Comparison of ENCODE assay signal across 8 mouse cellular contexts in the genomic region with DNA sequence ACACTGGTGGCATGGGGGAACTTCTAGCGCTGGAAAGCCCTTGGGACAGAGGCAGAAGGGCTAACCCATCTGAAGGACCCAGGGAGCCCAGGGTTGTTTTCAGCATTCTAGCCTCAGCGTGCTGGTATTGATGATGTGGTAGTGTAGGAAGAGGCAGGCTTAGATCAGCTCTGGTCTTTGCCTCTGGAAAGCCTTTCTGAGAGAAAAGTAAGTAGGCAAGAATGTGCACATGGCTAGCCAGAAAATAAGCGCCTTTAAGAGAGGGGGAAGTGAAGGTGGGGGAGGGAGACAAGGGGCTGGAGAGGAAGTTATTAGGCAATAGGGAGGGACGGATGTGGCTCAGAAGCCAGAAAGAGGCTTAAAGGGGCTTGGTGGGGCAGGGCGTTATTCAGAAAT. TPM values are rescaled to one million over a fixed set of nuclear protein-coding genes. Genes with fewer than 3 reads are reported as not detected.
DNase-seq lines count a peak whose midpoint lies in the region; ATAC-seq and TF ChIP-seq lines count a peak whose summit lies in the region.

No protein-coding gene starts in this region.

- DNase-seq in thymus, postnatal 0 days (ENCODE audit: low spot score) = peak; percentile 36
- no peak for DNase-seq in thymus, postnatal 10 days (ENCODE audit: low spot score in 2 of 2)
- DNase-seq in hindbrain, embryonic 14.5 days (ENCODE audit: low spot score) = no peak
- peak; percentile 31 for DNase-seq in lung, adult 2 months
- no peak for DNase-seq in layer of hippocampus, adult 9-11 months
- no peak for DNase-seq in urinary bladder, postnatal 10 days (ENCODE audit: low spot score)

- H3K4me1 ChIP-seq in erythroblast, embryonic 14.5 days (ENCODE audit: control insufficient read depth) = peaks cover 43% of the 10 kb centered on the region
- peaks cover 6% of the 10 kb centered on the region for H3K4me1 ChIP-seq in hindbrain, embryonic 14.5 days (replicated peaks; ENCODE audit: control insufficient read depth, insufficient read depth, low read length)
- peaks cover 3% of the 10 kb centered on the region; the same call in 1 of the 2 replicates for H3K4me1 ChIP-seq in lung, adult 2 months (ENCODE audit: control insufficient read depth, insufficient read depth, low read length)

- H3K4me3 ChIP-seq in erythroblast, embryonic 14.5 days (replicated peaks) = peak overlapping the region; percentile 80
- peak overlapping the region; percentile 28 for H3K4me3 ChIP-seq in hindbrain, embryonic 14.5 days (replicated peaks; ENCODE audit: low read length)
- H3K4me3 ChIP-seq in lung, adult 2 months (replicated peaks; ENCODE audit: extremely low read depth, low read depth, low read length) = peak overlapping the region; percentile 57

- peaks cover 42% of the 10 kb centered on the region for H3K36me3 ChIP-seq in erythroblast, embryonic 14.5 days (ENCODE audit: control insufficient read depth)
- peaks cover 4% of the 10 kb centered on the region for H3K36me3 ChIP-seq in hindbrain, embryonic 14.5 days (replicated peaks; ENCODE audit: control insufficient read depth, insufficient read depth)

- peak overlapping the region; percentile 51 for H3K4me2 ChIP-seq in hindbrain, embryonic 14.5 days (replicated peaks)

- peak overlapping the region; percentile 48 for H3K9ac ChIP-seq in hindbrain, embryonic 14.5 days

- no peaks in the 10 kb centered on the region for H3K9me3 ChIP-seq in erythroblast, embryonic 14.5 days (ENCODE audit: control insufficient read depth, low read length)
- H3K9me3 ChIP-seq in hindbrain, embryonic 14.5 days (ENCODE audit: control insufficient read depth, low read length) = no peaks in the 10 kb centered on the region

- H3K27ac ChIP-seq in hindbrain, embryonic 14.5 days = no peak overlapping the region

- no peak for TF ChIP-seq CTCF in lung, adult 2 months (IDR thresholded peaks at IDR 0.05; ENCODE audit: insufficient read depth, low read length)

- 31% methylated on average over 5 of the region's 5 CpGs for WGBS in hindbrain, embryonic 14.5 days
- 3% methylated on average over 5 of the region's 5 CpGs for WGBS in lung, adult 2 months

- ATAC-seq in hindbrain, embryonic 14.5 days (ENCODE audit: low FRiP score) = no peak
- ATAC-seq in neutrophil, adult 5-6 weeks (ENCODE audit: extremely low read depth, insufficient number of reproducible peaks, low FRiP score, poor library complexity, severe bottlenecking) = peak; percentile 54; the same call in 1 of the 2 replicates

- H3K27me3 ChIP-seq in erythroblast, embryonic 14.5 days (ENCODE audit: control insufficient read depth) = peaks cover 2% of the 10 kb centered on the region
- no peaks in the 10 kb centered on the region for H3K27me3 ChIP-seq in hindbrain, embryonic 14.5 days (ENCODE audit: control insufficient read depth, insufficient read depth, low read length)

- TF ChIP-seq POLR2A in lung, adult 2 months (IDR thresholded peaks at IDR 0.05; ENCODE audit: borderline replicate concordance, extremely low read depth, low read depth, low read length) = no peak

RNA-seq across cellular contexts. Expression of a gene that starts 25.8 kb away (rescaled TPM):
- 0.12 TPM in 1 of 2 replicates, not detected in the other for polyA plus RNA-seq in thymus, postnatal 0 days (2015; fragmentation: Nextera tagmentation; extraction: Ambion mirVana)
- not detected in 2 replicates for polyA plus RNA-seq in erythroblast, embryonic 14.5 days (2012)
- polyA plus RNA-seq in hindbrain, embryonic 14.5 days (2014; fragmentation: Nextera tagmentation; extraction: Ambion mirVana) = not detected in 2 replicates
- not detected in 2 replicates for polyA plus RNA-seq in lung, adult 2 months (2012; rRNA removed)
- total RNA-seq in neutrophil, adult 5-6 weeks (2017) = not detected in 2 replicates

RNA-seq across cellular contexts. Expression of a gene that starts 28.5 kb away (rescaled TPM):
- 32.3 and 35.0 TPM in 2 replicates for polyA plus RNA-seq in thymus, postnatal 0 days (2015; fragmentation: Nextera tagmentation; extraction: Ambion mirVana)
- 0.54 and 0.64 TPM in 2 replicates for polyA plus RNA-seq in erythroblast, embryonic 14.5 days (2012)
- polyA plus RNA-seq in hindbrain, embryonic 14.5 days (2014; fragmentation: Nextera tagmentation; extraction: Ambion mirVana) = 7.1 and 7.5 TPM in 2 replicates
- polyA plus RNA-seq in lung, adult 2 months (2012; rRNA removed) = 1.4 and 2.8 TPM in 2 replicates
- total RNA-seq in neutrophil, adult 5-6 weeks (2017) = 326 and 339 TPM in 2 replicates

RNA-seq across cellular contexts. Expression of a gene that starts 59.1 kb away (rescaled TPM):
- polyA plus RNA-seq in thymus, postnatal 0 days (2015; fragmentation: Nextera tagmentation; extraction: Ambion mirVana) = 0.07 and 0.17 TPM in 2 replicates
- polyA plus RNA-seq in erythroblast, embryonic 14.5 days (2012) = not detected in 2 replicates
- polyA plus RNA-seq in hindbrain, embryonic 14.5 days (2014; fragmentation: Nextera tagmentation; extraction: Ambion mirVana) = not detected in 2 replicates
- polyA plus RNA-seq in lung, adult 2 months (2012; rRNA removed) = not detected in 2 replicates
- not detected in 2 replicates for total RNA-seq in neutrophil, adult 5-6 weeks (2017)

Comparison
In these comparisons a context has a peak if more than half of its experiments do, and no peak if none do; other contexts are left out.
1. DNase-seq: peak in thymus, postnatal 0 days (single experiment) and lung, adult 2 months (single experiment); none in thymus, postnatal 10 days (0 of 2), hindbrain, embryonic 14.5 days (single experiment), layer of hippocampus, adult 9-11 months (single experiment) and urinary bladder, postnatal 10 days (single experiment).
2. H3K4me3 ChIP-seq: peak in every context shown above with its lines; median percentile 80 in erythroblast, embryonic 14.5 days; 57 in lung, adult 2 months; 28 in hindbrain, embryonic 14.5 days.